22 mouse cellular contexts compared by ENCODE assay signal in the genomic region with DNA sequence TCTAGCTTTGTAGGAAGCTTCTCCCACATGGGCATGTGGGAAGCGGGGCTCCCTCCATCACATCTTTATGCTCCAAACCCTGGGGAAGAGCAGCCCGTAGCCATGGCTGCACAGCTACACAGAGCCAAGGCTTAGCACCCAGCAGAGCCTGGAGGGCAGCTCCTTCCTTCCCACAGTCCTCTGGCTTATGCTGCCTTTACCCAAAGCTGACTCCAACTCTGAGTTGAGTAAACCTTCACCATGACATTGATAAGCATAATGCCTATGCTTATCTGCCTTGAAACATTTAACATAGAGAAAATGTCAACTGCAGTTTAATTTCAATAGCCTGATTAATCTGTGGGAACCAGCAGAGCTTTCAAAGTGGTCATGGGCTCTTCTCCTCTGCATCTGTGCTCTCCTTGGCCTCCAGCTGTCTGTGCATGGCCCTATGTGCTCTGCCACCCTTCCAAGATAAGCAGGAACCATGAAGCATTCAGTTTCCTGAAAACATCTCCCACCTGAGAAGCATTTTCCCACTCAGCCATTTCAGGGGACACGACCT.
DNase-seq lines count a peak whose midpoint lies in the region; ATAC-seq and TF ChIP-seq lines count a peak whose summit lies in the region.
"Had no signal": no experiment of that assay in that cellular context is flagged by ENCODE, and none has a peak within 500 bp of the region (broad histone marks: within the 10 kb centered on the region; RNA-seq: fewer than 3 reads in every experiment).

No protein-coding gene starts in this region.

- ATAC-seq in midbrain, embryonic 13.5 days, result no peak
- no peak for ATAC-seq in midbrain, postnatal 0 days (ENCODE audit: low FRiP score)
- peak; percentile 43 for ATAC-seq in erythroid progenitor cell, adult 5-6 weeks (replicated peaks; ENCODE audit: low FRiP score, poor library complexity, severe bottlenecking)
- peak; percentile 69 for ATAC-seq in liver, embryonic 16.5 days (ENCODE audit: low read depth)
- ATAC-seq in stomach, postnatal 0 days (ENCODE audit: low FRiP score, low TSS enrichment), result no peak
- no peak for ATAC-seq in CD4-positive, CD25-positive, alpha-beta regulatory T cell, adult 4 months
- ATAC-seq: forebrain, embryonic 15.5 days; hindbrain, embryonic 16.5 days; Patski had no signal

- TF ChIP-seq CTCF in midbrain, postnatal 0 days (IDR thresholded peaks at IDR 0.05), result no peak
- no peak for TF ChIP-seq CTCF in stomach, postnatal 0 days (IDR thresholded peaks at IDR 0.05; ENCODE audit: low read depth)

- H3K9me3 ChIP-seq in midbrain, embryonic 13.5 days, result no peaks in the 10 kb centered on the region
- no peaks in the 10 kb centered on the region for H3K9me3 ChIP-seq in midbrain, postnatal 0 days (ENCODE audit: low read length)
- H3K9me3 ChIP-seq in liver, embryonic 16.5 days (replicated peaks; ENCODE audit: control insufficient read depth, low read length), result no peaks in the 10 kb centered on the region
- H3K9me3 ChIP-seq in stomach, postnatal 0 days (ENCODE audit: control insufficient read depth, low read length), result no peaks in the 10 kb centered on the region
- H3K9me3 ChIP-seq in embryonic facial prominence, embryonic 10.5 days, result no peaks in the 10 kb centered on the region
- H3K9me3 ChIP-seq: forebrain, embryonic 10.5 days; forebrain, embryonic 15.5 days; heart, embryonic 12.5 days; limb, embryonic 12.5 days; neural tube, embryonic 13.5 days had no signal

- H3K36me3 ChIP-seq in midbrain, embryonic 13.5 days, result no peaks in the 10 kb centered on the region; the same call in 1 of the 2 replicates
- H3K36me3 ChIP-seq in midbrain, postnatal 0 days (ENCODE audit: insufficient read depth, low read length), result 0 out of 2 replicates have a peak, but pooled peaks cover 4% of the 10 kb centered on the region
- H3K36me3 ChIP-seq in liver, embryonic 16.5 days (ENCODE audit: control insufficient read depth, insufficient read depth), result no peaks in the 10 kb centered on the region; the same call in 1 of the 2 replicates
- H3K36me3 ChIP-seq in stomach, postnatal 0 days (ENCODE audit: control insufficient read depth, insufficient read depth, low read length), result no peaks in the 10 kb centered on the region
- H3K36me3 ChIP-seq in embryonic facial prominence, embryonic 10.5 days (replicated peaks), result no peaks in the 10 kb centered on the region
- H3K36me3 ChIP-seq: forebrain, embryonic 15.5 days; limb, embryonic 12.5 days; neural tube, embryonic 13.5 days had no signal

- H3K27ac ChIP-seq in midbrain, embryonic 13.5 days, result 0 out of 2 replicates have a peak overlapping the region, but pooled peaks have one; percentile 27
- H3K27ac ChIP-seq in midbrain, postnatal 0 days (ENCODE audit: low read depth, low read length), result no peak overlapping the region
- 0 out of 2 replicates have a peak overlapping the region, but pooled peaks have one; percentile 10 for H3K27ac ChIP-seq in liver, embryonic 16.5 days (ENCODE audit: low read length)
- peak overlapping the region; percentile 36 for H3K27ac ChIP-seq in stomach, postnatal 0 days (replicated peaks)
- no peak overlapping the region for H3K27ac ChIP-seq in embryonic facial prominence, embryonic 10.5 days (replicated peaks)
- H3K27ac ChIP-seq: forebrain, embryonic 10.5 days; forebrain, embryonic 15.5 days; heart, adult 2 months; limb, embryonic 12.5 days; neural tube, embryonic 13.5 days had no signal

- intact Hi-C loops in left cerebral cortex, postnatal 36 days (cut with DNase I), result no loop called here

- no peak for DNase-seq in midbrain, postnatal 0 days (ENCODE audit: low spot score)
- DNase-seq in stomach, postnatal 0 days (ENCODE audit: low spot score), result no peak
- DNase-seq in embryonic facial prominence, embryonic 10.5 days (ENCODE audit: low spot score), result no peak
- DNase-seq in left cerebral cortex, postnatal 36 days (ENCODE audit: low spot score in 2 of 2), result no peak
- DNase-seq: B cell, adult 2 months; cerebellum, adult 11-12 months; cerebellum, postnatal 10 days; heart, adult 2 months; kidney, adult 8-10 months had no signal

- no peak for TF ChIP-seq EP300 in stomach, postnatal 0 days (optimal IDR thresholded peaks at IDR 0.05)

- H3K9ac ChIP-seq in midbrain, embryonic 13.5 days (replicated peaks), result no peak overlapping the region
- no peak overlapping the region; the same call in 1 of the 2 replicates for H3K9ac ChIP-seq in midbrain, postnatal 0 days (replicated peaks; ENCODE audit: low read length, poor library complexity, severe bottlenecking)
- no peak overlapping the region for H3K9ac ChIP-seq in liver, embryonic 16.5 days (ENCODE audit: low read depth, low read length)
- no peak overlapping the region for H3K9ac ChIP-seq in stomach, postnatal 0 days (ENCODE audit: low read length)
- H3K9ac ChIP-seq: forebrain, embryonic 15.5 days; heart, embryonic 12.5 days; limb, embryonic 12.5 days; neural tube, embryonic 13.5 days had no signal

- H3K4me1 ChIP-seq in midbrain, embryonic 13.5 days (replicated peaks), result peaks cover 26% of the 10 kb centered on the region
- no peaks in the 10 kb centered on the region for H3K4me1 ChIP-seq in midbrain, postnatal 0 days (ENCODE audit: insufficient read depth, low read length)
- peaks cover 32% of the 10 kb centered on the region for H3K4me1 ChIP-seq in liver, embryonic 16.5 days (ENCODE audit: control insufficient read depth, low read depth, low read length)
- H3K4me1 ChIP-seq in stomach, postnatal 0 days (replicated peaks; ENCODE audit: control insufficient read depth, insufficient read depth), result no peaks in the 10 kb centered on the region
- H3K4me1 ChIP-seq in embryonic facial prominence, embryonic 10.5 days, result no peaks in the 10 kb centered on the region
- H3K4me1 ChIP-seq: limb, embryonic 12.5 days had no signal

- H3K27me3 ChIP-seq in midbrain, embryonic 13.5 days, result no peaks in the 10 kb centered on the region
- H3K27me3 ChIP-seq in midbrain, postnatal 0 days (ENCODE audit: insufficient read depth, low read length), result no peaks in the 10 kb centered on the region
- no peaks in the 10 kb centered on the region for H3K27me3 ChIP-seq in liver, embryonic 16.5 days (ENCODE audit: control insufficient read depth, insufficient read depth, low read depth, low read length)
- H3K27me3 ChIP-seq in stomach, postnatal 0 days (ENCODE audit: control insufficient read depth, insufficient read depth, low read length), result no peaks in the 10 kb centered on the region
- no peaks in the 10 kb centered on the region for H3K27me3 ChIP-seq in embryonic facial prominence, embryonic 10.5 days (replicated peaks; ENCODE audit: low read depth, poor library complexity, severe bottlenecking)
- H3K27me3 ChIP-seq: CH12.LX; forebrain, embryonic 15.5 days; heart, embryonic 12.5 days; limb, embryonic 12.5 days; neural tube, embryonic 13.5 days; Patski had no signal

- 81% methylated on average over 3 of the region's 3 CpGs for WGBS in midbrain, embryonic 13.5 days
- 83% methylated on average over 3 of the region's 3 CpGs for WGBS in midbrain, postnatal 0 days
- WGBS in liver, embryonic 16.5 days (ENCODE audit: insufficient replicate concordance), result 66% methylated on average over 3 of the region's 3 CpGs
- 75% methylated on average over 3 of the region's 3 CpGs for WGBS in stomach, postnatal 0 days
- 91% methylated on average over 3 of the region's 3 CpGs for WGBS in embryonic facial prominence, embryonic 10.5 days

- no peak overlapping the region for H3K4me3 ChIP-seq in midbrain, embryonic 13.5 days (replicated peaks)
- H3K4me3 ChIP-seq in midbrain, postnatal 0 days (ENCODE audit: low read depth, low read length), result no peak overlapping the region
- H3K4me3 ChIP-seq in liver, embryonic 16.5 days (ENCODE audit: low read depth, low read length), result no peak overlapping the region
- H3K4me3 ChIP-seq in stomach, postnatal 0 days (ENCODE audit: low read depth, low read length), result no peak overlapping the region
- H3K4me3 ChIP-seq in embryonic facial prominence, embryonic 10.5 days, result no peak overlapping the region
- H3K4me3 ChIP-seq: forebrain, embryonic 10.5 days; forebrain, embryonic 15.5 days; heart, adult 2 months; heart, embryonic 12.5 days; limb, embryonic 12.5 days; neural tube, embryonic 13.5 days had no signal

- no peak overlapping the region for H3K4me2 ChIP-seq in midbrain, embryonic 13.5 days (replicated peaks)
- no peak overlapping the region for H3K4me2 ChIP-seq in midbrain, postnatal 0 days (ENCODE audit: low read depth, low read length, poor library complexity, severe bottlenecking)
- H3K4me2 ChIP-seq in liver, embryonic 16.5 days (ENCODE audit: low read depth, low read length), result no peak overlapping the region
- H3K4me2 ChIP-seq in stomach, postnatal 0 days (replicated peaks; ENCODE audit: low read depth), result no peak overlapping the region
- H3K4me2 ChIP-seq: forebrain, embryonic 15.5 days; heart, embryonic 12.5 days; limb, embryonic 12.5 days; midbrain, embryonic 11.5 days; neural tube, embryonic 13.5 days had no signal

Comparison
In these comparisons a context has a peak if more than half of its experiments do, and no peak if none do; other contexts are left out.
1. H3K27ac ChIP-seq: peak in midbrain, embryonic 13.5 days (single experiment), liver, embryonic 16.5 days (single experiment) and stomach, postnatal 0 days (single experiment); none in midbrain, postnatal 0 days (single experiment) and embryonic facial prominence, embryonic 10.5 days (single experiment).
2. ATAC-seq: peak in erythroid progenitor cell, adult 5-6 weeks (single experiment) and liver, embryonic 16.5 days (single experiment); none in midbrain, embryonic 13.5 days (single experiment), midbrain, postnatal 0 days (single experiment), stomach, postnatal 0 days (single experiment) and CD4-positive, CD25-positive, alpha-beta regulatory T cell, adult 4 months (single experiment).